Mouse (Mus musculus): ENCODE measurements around the gene Spg20. TPM values are rescaled to one million over a fixed set of nuclear protein-coding genes. Genes with fewer than 3 reads are reported as not detected.

The Spg20 gene
- polyA plus RNA-seq, 1 experiment from 2014 or later, result 47.3 TPM

DNA sequence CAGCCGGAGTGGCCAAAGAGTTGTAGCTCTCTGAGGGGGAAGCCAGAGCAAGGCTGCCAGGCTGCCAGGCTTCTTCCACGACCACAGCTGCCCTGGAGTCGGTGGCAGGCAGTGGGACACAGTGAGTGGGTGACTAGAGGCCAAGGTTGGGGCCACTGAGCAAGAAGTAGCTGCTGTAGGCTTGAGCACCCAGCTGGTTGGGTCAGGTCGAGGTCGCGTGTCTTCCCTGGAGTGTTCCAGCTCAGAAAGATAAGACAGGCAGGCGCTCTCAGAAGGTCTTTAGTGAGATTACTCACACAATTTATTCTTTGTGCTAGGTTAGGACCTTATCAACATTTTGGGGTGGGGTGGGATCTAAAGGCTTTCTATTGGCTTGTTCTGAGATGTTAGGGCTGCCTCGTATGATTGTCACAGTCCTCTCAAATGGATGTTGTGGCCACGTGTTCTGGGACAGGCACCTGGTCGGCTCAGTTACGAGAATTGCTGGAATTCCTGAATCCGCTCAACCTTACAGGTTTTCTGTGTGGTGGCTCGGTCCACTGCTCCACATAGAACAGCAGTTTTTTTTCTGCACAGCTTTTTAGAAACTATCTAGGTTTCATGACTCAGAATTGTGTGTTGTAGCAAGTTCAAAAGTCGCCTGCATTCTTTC is 6.4 kb upstream of the Spg20 start:
- H3K9me3 ChIP-seq (replicated peaks; ENCODE audit: control insufficient read depth, low read length), result no peaks in the 10 kb centered on the region
- no peak overlapping the region for H3K4me3 ChIP-seq (ENCODE audit: low read depth, low read length)

GRCm38 (mm10) chr3:55106051-55106450 is 5.9 kb upstream of the Spg20 start:
- H3K9ac ChIP-seq (ENCODE audit: low read depth, low read length), result no peak overlapping the region
- no peaks in the 10 kb centered on the region for H3K9me3 ChIP-seq (replicated peaks; ENCODE audit: control insufficient read depth, low read length)
- no peaks in the 10 kb centered on the region for H3K27me3 ChIP-seq (ENCODE audit: control insufficient read depth, insufficient read depth, low read length)
- no peaks in the 10 kb centered on the region for H3K4me1 ChIP-seq (ENCODE audit: control insufficient read depth, insufficient read depth, low read length)
- H3K4me2 ChIP-seq, result no peak overlapping the region
- H3K27ac ChIP-seq (ENCODE audit: low read depth, low read length), result no peak overlapping the region
- ATAC-seq (replicated peaks; ENCODE audit: insufficient number of reproducible peaks, low FRiP score, low TSS enrichment), result no peak
- H3K4me3 ChIP-seq (ENCODE audit: low read depth, low read length), result no peak overlapping the region
- H3K36me3 ChIP-seq (ENCODE audit: control insufficient read depth, insufficient read depth, low read length), result no peaks in the 10 kb centered on the region
- WGBS (ENCODE audit: insufficient replicate concordance), result 86% methylated on average over 17 of the region's 17 CpGs

More for the DNA sequence above, 6.4 kb upstream of the Spg20 start:
- Histone ChIP-seq H3K4me1 (ENCODE audit: control insufficient read depth, insufficient read depth, low read length) (no peaks in the 10 kb centered on the region), H3K27ac (ENCODE audit: low read depth, low read length) (no peak overlapping the region), H3K4me2 (no peak overlapping the region), H3K9ac (ENCODE audit: low read depth, low read length) (no peak overlapping the region), H3K27me3 (ENCODE audit: control insufficient read depth, insufficient read depth, low read length) (no peaks in the 10 kb centered on the region), H3K36me3 (ENCODE audit: control insufficient read depth, insufficient read depth, low read length) (no peaks in the 10 kb centered on the region)
- 53% methylated on average over 14 of the region's 14 CpGs for WGBS (ENCODE audit: insufficient replicate concordance)
- no peak for ATAC-seq (replicated peaks; ENCODE audit: insufficient number of reproducible peaks, low FRiP score, low TSS enrichment)

GRCm38 (mm10) chr3:55109097-55109496 is 2.8 kb upstream of the Spg20 start:
- ATAC-seq (replicated peaks; ENCODE audit: insufficient number of reproducible peaks, low FRiP score, low TSS enrichment), result no peak
- Histone ChIP-seq H3K4me2 (no peak overlapping the region), H3K4me3 (ENCODE audit: low read depth, low read length) (no peak overlapping the region), H3K27me3 (ENCODE audit: control insufficient read depth, insufficient read depth, low read length) (no peaks in the 10 kb centered on the region), H3K9me3 (replicated peaks; ENCODE audit: control insufficient read depth, low read length) (no peaks in the 10 kb centered on the region), H3K27ac (ENCODE audit: low read depth, low read length) (no peak overlapping the region), H3K9ac (ENCODE audit: low read depth, low read length) (no peak overlapping the region), H3K36me3 (ENCODE audit: control insufficient read depth, insufficient read depth, low read length) (no peaks in the 10 kb centered on the region), H3K4me1 (ENCODE audit: control insufficient read depth, insufficient read depth, low read length) (no peaks in the 10 kb centered on the region; the same call in 1 of the 2 replicates)
- WGBS (ENCODE audit: insufficient replicate concordance), result 78% methylated on average over 4 of the region's 4 CpGs

DNA sequence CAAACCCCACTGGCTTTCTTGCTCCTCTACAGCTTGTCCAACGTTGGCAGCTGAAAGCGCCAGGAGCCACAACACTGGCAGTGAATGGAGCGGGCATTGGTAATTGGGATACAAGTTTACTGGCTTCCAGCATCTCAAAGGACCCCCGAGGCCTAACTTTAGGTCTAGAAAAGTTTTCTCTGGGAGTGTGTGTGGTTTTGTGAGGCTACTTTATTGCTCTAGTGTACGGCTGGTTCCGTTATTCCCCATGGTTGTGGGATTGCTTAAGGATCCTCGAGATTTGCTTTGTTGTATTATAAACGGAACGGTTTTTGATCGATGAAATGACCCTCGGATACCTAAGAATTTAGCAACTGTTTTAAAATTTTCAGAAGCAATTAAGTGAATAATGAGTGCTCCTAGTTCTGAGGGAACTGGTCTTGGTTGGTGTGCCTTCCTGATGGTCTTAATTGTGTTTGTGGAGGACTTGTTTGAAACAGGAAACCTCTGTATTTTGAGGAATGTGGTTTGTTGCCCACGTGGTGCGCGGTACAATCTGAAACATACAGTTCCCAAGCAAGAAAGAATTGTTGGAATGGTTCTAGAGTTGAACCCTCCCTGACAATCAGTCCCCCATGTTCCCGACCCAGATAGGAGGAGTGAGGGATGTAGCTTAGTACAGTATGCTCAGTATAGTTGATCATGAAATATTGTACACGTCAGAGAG is 955 bp downstream of the Spg20 start:
- H3K9ac ChIP-seq (ENCODE audit: low read depth, low read length), result peak overlapping the region; percentile 97
- peak overlapping the region; percentile 82 for H3K4me3 ChIP-seq (ENCODE audit: low read depth, low read length)
- 50% methylated on average over 16 of the region's 16 CpGs for WGBS (ENCODE audit: insufficient replicate concordance)
- H3K9me3 ChIP-seq (replicated peaks; ENCODE audit: control insufficient read depth, low read length), result no peaks in the 10 kb centered on the region
- peak overlapping the region; percentile 86 for H3K27ac ChIP-seq (ENCODE audit: low read depth, low read length)
- peaks cover 14% of the 10 kb centered on the region for H3K4me1 ChIP-seq (ENCODE audit: control insufficient read depth, insufficient read depth, low read length)
- no peak for ATAC-seq (replicated peaks; ENCODE audit: insufficient number of reproducible peaks, low FRiP score, low TSS enrichment)
- H3K36me3 ChIP-seq (ENCODE audit: control insufficient read depth, insufficient read depth, low read length), result peaks cover 8% of the 10 kb centered on the region
- H3K4me2 ChIP-seq, result peak overlapping the region; percentile 70
- H3K27me3 ChIP-seq (ENCODE audit: control insufficient read depth, insufficient read depth, low read length), result no peaks in the 10 kb centered on the region

DNA sequence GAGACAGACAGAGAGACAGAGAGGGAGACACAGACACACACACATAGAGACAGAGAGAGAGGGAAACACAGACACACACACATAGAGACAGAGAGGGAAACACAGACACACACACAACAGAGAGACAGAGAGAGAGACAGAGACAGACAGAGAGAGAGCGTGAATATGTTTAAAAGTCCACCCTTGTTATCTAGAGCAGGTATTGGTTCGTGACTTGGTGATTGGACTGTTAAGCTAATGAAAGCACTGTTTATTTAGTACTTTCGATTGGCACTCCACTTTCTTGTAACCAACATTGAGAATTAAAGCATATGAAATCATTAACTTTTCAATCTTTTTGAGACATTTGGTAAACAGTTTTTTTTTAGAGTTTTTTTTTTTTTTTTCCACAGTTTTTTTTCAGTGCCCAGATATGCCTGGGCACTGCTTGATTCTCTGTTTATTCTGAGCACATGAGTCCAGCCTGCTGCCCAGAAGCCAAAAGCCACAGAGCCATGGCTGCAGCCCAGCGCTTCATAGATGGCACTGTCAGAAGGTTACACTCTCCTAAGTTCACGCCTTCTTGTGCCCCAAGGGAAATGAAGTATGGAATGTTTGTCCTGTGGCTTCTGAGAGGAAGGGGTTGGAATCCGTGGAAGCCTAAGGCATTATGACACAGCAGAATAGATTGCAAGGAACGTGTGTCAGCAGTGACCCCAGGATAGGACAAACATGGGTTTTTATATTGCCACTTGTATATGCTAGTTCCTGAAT is 2.6 kb downstream of the Spg20 start:
- WGBS (ENCODE audit: insufficient replicate concordance), result 51% methylated on average over 7 of the region's 7 CpGs
- Histone ChIP-seq H3K9me3 (replicated peaks; ENCODE audit: control insufficient read depth, low read length) (no peaks in the 10 kb centered on the region), H3K4me2 (peak overlapping the region; percentile 39; the same call in 1 of the 2 replicates), H3K4me3 (ENCODE audit: low read depth, low read length) (no peak overlapping the region), H3K27ac (ENCODE audit: low read depth, low read length) (0 out of 2 replicates have a peak overlapping the region, but pooled peaks have one; percentile 18), H3K36me3 (ENCODE audit: control insufficient read depth, insufficient read depth, low read length) (peaks cover 22% of the 10 kb centered on the region), H3K9ac (ENCODE audit: low read depth, low read length) (no peak overlapping the region), H3K27me3 (ENCODE audit: control insufficient read depth, insufficient read depth, low read length) (no peaks in the 10 kb centered on the region), H3K4me1 (ENCODE audit: control insufficient read depth, insufficient read depth, low read length) (peaks cover 18% of the 10 kb centered on the region)
- ATAC-seq (replicated peaks; ENCODE audit: insufficient number of reproducible peaks, low FRiP score, low TSS enrichment), result no peak

DNA sequence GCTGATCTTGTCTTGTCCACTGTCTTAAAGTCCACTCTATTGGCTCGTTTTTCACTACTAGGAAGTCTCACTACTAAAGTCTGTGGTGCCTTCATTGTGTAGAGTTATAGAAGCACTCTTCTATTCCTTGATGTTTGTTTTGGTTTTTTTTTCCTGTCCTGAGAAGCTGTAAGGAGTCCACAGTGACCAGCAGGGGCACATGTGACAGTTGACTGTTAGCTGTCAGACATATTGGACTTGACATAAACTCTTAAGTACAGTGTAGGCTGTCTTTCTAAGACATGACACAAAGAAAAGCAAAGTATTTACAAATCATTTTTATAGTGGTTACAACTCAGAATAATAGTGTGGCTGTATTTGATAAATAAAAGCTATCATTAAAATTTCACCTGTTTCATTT is 3.2 kb downstream of the Spg20 start:
- 58% methylated on average over 1 of the region's 1 CpGs for WGBS (ENCODE audit: insufficient replicate concordance)
- Histone ChIP-seq H3K27ac (ENCODE audit: low read depth, low read length) (no peak overlapping the region), H3K36me3 (ENCODE audit: control insufficient read depth, insufficient read depth, low read length) (peaks cover 22% of the 10 kb centered on the region), H3K9ac (ENCODE audit: low read depth, low read length) (no peak overlapping the region), H3K4me3 (ENCODE audit: low read depth, low read length) (no peak overlapping the region), H3K27me3 (ENCODE audit: control insufficient read depth, insufficient read depth, low read length) (no peaks in the 10 kb centered on the region), H3K4me2 (no peak overlapping the region; the same call in 1 of the 2 replicates), H3K9me3 (replicated peaks; ENCODE audit: control insufficient read depth, low read length) (no peaks in the 10 kb centered on the region), H3K4me1 (ENCODE audit: control insufficient read depth, insufficient read depth, low read length) (peaks cover 18% of the 10 kb centered on the region)
- ATAC-seq (replicated peaks; ENCODE audit: insufficient number of reproducible peaks, low FRiP score, low TSS enrichment), result no peak

DNA sequence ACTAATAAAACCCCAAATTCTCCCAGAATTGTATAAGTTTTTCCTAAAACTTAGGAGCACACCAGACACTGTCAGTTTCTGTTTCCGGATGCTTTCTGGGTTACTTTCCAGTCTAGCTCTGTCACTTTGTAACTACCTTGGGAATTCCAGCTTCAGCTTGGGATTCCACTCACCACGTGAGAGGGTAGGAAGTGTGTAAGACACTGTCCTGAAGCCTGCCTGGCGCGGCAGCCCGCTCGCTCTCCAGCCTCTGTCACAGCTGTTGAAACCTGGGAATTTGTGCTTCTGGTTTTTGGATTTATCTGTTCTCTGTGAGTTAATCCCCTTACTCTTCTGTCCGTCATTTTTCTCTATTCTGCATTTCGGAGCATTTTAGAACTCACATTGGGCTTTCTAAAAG is 4.1 kb downstream of the Spg20 start:
- H3K4me1 ChIP-seq (ENCODE audit: control insufficient read depth, insufficient read depth, low read length), result peaks cover 18% of the 10 kb centered on the region
- H3K27me3 ChIP-seq (ENCODE audit: control insufficient read depth, insufficient read depth, low read length), result no peaks in the 10 kb centered on the region
- peak overlapping the region; percentile 73 for H3K27ac ChIP-seq (ENCODE audit: low read depth, low read length)
- H3K4me3 ChIP-seq (ENCODE audit: low read depth, low read length), result no peak overlapping the region
- H3K9me3 ChIP-seq (replicated peaks; ENCODE audit: control insufficient read depth, low read length), result no peaks in the 10 kb centered on the region
- no peak for ATAC-seq (replicated peaks; ENCODE audit: insufficient number of reproducible peaks, low FRiP score, low TSS enrichment)
- WGBS (ENCODE audit: insufficient replicate concordance), result 51% methylated on average over 8 of the region's 8 CpGs
- H3K4me2 ChIP-seq, result peak overlapping the region; percentile 29
- no peak overlapping the region for H3K9ac ChIP-seq (ENCODE audit: low read depth, low read length)
- H3K36me3 ChIP-seq (ENCODE audit: control insufficient read depth, insufficient read depth, low read length), result peaks cover 22% of the 10 kb centered on the region

GRCm38 (mm10) chr3:55119275-55119898 is 7.5 kb downstream of the Spg20 start:
- no peak overlapping the region for H3K4me3 ChIP-seq (ENCODE audit: low read depth, low read length)
- peaks cover 18% of the 10 kb centered on the region for H3K4me1 ChIP-seq (ENCODE audit: control insufficient read depth, insufficient read depth, low read length)
- WGBS (ENCODE audit: insufficient replicate concordance), result 85% methylated on average over 6 of the region's 6 CpGs
- no peak overlapping the region for H3K27ac ChIP-seq (ENCODE audit: low read depth, low read length)
- no peaks in the 10 kb centered on the region for H3K9me3 ChIP-seq (replicated peaks; ENCODE audit: control insufficient read depth, low read length)
- H3K36me3 ChIP-seq (ENCODE audit: control insufficient read depth, insufficient read depth, low read length), result peaks cover 27% of the 10 kb centered on the region
- H3K9ac ChIP-seq (ENCODE audit: low read depth, low read length), result no peak overlapping the region
- H3K27me3 ChIP-seq (ENCODE audit: control insufficient read depth, insufficient read depth, low read length), result no peaks in the 10 kb centered on the region
- no peak overlapping the region for H3K4me2 ChIP-seq
- no peak for ATAC-seq (replicated peaks; ENCODE audit: insufficient number of reproducible peaks, low FRiP score, low TSS enrichment)
